Mouse (Mus musculus): Measurements from ENCODE around the gene Cbx7.

DNA sequence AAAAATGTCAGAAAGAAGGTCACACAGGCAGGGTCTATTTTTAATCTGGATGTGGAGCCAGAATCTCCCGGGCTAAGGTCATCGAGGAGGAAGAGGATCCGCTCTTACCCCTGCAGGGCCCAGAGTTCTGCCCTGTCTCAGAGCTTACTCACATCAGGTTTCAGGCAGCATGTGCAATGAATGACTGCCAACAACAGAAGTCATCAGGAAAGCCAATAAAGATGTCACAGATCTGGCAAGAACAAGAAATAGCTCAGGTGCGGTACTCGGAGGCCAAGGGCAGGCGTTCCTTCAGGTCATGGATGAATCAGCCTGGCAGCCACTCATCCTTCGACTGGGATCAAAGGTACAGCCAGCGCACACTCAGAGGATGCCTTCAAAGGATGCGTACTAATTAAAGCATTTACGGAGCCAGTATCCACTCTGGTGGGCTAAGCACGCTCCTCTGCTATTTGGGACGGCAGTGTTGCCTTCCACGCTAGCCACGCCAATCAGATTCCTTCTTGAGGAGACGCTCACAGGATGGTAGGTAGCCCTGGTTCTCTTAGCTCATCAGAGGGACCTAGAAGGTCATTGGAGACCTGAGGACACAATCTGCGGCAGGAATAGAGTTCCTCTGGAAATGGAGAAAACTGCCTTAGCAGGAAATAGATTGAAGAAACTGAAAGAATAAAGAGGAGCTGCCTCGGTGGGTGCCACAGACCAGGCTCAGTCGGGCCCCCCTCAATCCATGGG is 95.5 kb downstream of the Cbx7 start:
- TF ChIP-seq CTCF (conservative IDR thresholded peaks at IDR 0.05 in 1 of 2, IDR thresholded peaks at IDR 0.05 in 1 of 2; ENCODE audit: low read depth in 2 of 2, low read length in 2 of 2) (no peak), MAX (IDR thresholded peaks at IDR 0.05; ENCODE audit: low read length) (no peak), USF1 (IDR thresholded peaks at IDR 0.05; ENCODE audit: low read depth, low read length) (no peak), ZNF384 (IDR thresholded peaks at IDR 0.05; ENCODE audit: low read depth, low read length) (no peak), POLR2A (IDR thresholded peaks at IDR 0.05; ENCODE audit: low read depth, low read length) (no peak), MYC (IDR thresholded peaks at IDR 0.05; ENCODE audit: low read depth, low read length) (no peak), BHLHE40 (IDR thresholded peaks at IDR 0.05; ENCODE audit: low read depth, low read length) (no peak), EP300 (IDR thresholded peaks at IDR 0.05; ENCODE audit: low read length) (no peak)
